Mouse (Mus musculus): ENCODE results near the gene Itga1. TPM values are rescaled to one million over a fixed set of nuclear protein-coding genes. Genes with fewer than 3 reads are reported as not detected.

Gene Itga1
- total and polyA plus RNA-seq, 2 experiments from 2014 or later: 4.1 to 4.6 TPM

DNA sequence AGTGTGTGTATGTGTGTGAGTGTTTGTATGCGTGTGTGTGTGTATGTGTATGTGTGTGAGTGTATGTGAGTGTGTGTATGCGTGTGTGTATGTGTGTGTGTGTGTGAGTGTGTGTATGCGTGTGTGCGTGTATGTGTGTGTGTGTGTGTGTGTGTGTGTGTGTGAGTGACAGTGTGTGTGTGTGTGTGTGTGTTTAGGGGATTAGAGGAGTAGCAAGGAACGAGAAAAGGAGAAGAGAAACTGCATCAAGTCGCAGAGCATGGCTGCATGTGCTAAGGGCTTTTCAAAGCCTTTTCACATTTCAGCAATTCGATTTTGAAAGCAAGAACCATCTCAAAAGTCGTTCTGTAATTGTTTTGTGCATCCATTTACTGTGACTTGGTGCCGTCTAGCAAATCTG lies 191.1 kb downstream of the Itga1 start:
- 69% methylated on average over 9 of the region's 9 CpGs for WGBS
- Histone ChIP-seq H3K4me3 (ENCODE audit: low read length) (no peak overlapping the region), H3K4me1 (ENCODE audit: insufficient read depth, low read length) (no peaks in the 10 kb centered on the region), H3K27me3 (ENCODE audit: insufficient read depth, low read length) (no peaks in the 10 kb centered on the region), H3K4me2 (ENCODE audit: low read depth, low read length) (no peak overlapping the region), H3K9ac (replicated peaks; ENCODE audit: low read length) (no peak overlapping the region), H3K9me3 (ENCODE audit: low read length) (no peaks in the 10 kb centered on the region), H3K36me3 (ENCODE audit: insufficient read depth, low read length) (no peaks in the 10 kb centered on the region), H3K27ac (no peak overlapping the region)
- ATAC-seq (no peak), DNase-seq (ENCODE audit: low spot score) (no peak)
- no peak for TF ChIP-seq CTCF (IDR thresholded peaks at IDR 0.05; ENCODE audit: low read depth)

- Histone ChIP-seq H3K9me3 (ENCODE audit: low read length) (no peaks in the 10 kb centered on the region), H3K4me2 (ENCODE audit: low read depth, low read length) (no peak overlapping the region), H3K9ac (replicated peaks; ENCODE audit: low read length) (no peak overlapping the region), H3K4me3 (ENCODE audit: low read length) (no peak overlapping the region), H3K4me1 (ENCODE audit: insufficient read depth, low read length) (no peaks in the 10 kb centered on the region), H3K27ac (no peak overlapping the region), H3K27me3 (ENCODE audit: insufficient read depth, low read length) (no peaks in the 10 kb centered on the region), H3K36me3 (ENCODE audit: insufficient read depth, low read length) (no peaks in the 10 kb centered on the region)
- WGBS: 81% methylated on average over 5 of the region's 5 CpGs
- ATAC-seq: no peak
- no peak for TF ChIP-seq CTCF (IDR thresholded peaks at IDR 0.05; ENCODE audit: low read depth)
- no peak for DNase-seq (ENCODE audit: low spot score)
These were observed 192.2 kb downstream of the Itga1 start for GRCm38 (mm10) chr13:114909514-114909913.

GRCm38 (mm10) chr13:114907876-114908275 lies 193.9 kb downstream of the Itga1 start:
- ATAC-seq: no peak

More at GRCm38 (mm10) chr13:114907876-114908275, 193.9 kb downstream of the Itga1 start:
- Histone ChIP-seq H3K9ac (replicated peaks; ENCODE audit: low read length) (no peak overlapping the region), H3K27ac (no peak overlapping the region), H3K4me1 (ENCODE audit: insufficient read depth, low read length) (no peaks in the 10 kb centered on the region), H3K4me2 (ENCODE audit: low read depth, low read length) (no peak overlapping the region), H3K9me3 (ENCODE audit: low read length) (no peaks in the 10 kb centered on the region), H3K27me3 (ENCODE audit: insufficient read depth, low read length) (no peaks in the 10 kb centered on the region), H3K36me3 (ENCODE audit: insufficient read depth, low read length) (no peaks in the 10 kb centered on the region), H3K4me3 (ENCODE audit: low read length) (no peak overlapping the region)
- 82% methylated on average over 4 of the region's 4 CpGs for WGBS
- no peak for TF ChIP-seq CTCF (IDR thresholded peaks at IDR 0.05; ENCODE audit: low read depth)
- DNase-seq (ENCODE audit: low spot score): no peak

Other genes starting within 250 kb of the Itga1 start
- 1.9 and 3.6 TPM in 2 replicates for gene Itga2, start 169.9 kb downstream of the Itga1 start, total RNA-seq (2014; rRNA removed)
- gene Itga2, start 169.9 kb downstream of the Itga1 start, polyA plus RNA-seq (2015; fragmentation: Nextera tagmentation; extraction: Ambion mirVana): 1.3 and 1.4 TPM in 2 replicates
- 9.8 and 16.0 TPM in 2 replicates for gene Pelo, start 11.8 kb downstream of the Itga1 start, total RNA-seq (2014; rRNA removed)
- gene Pelo, start 11.8 kb downstream of the Itga1 start, polyA plus RNA-seq (2015; fragmentation: Nextera tagmentation; extraction: Ambion mirVana): 7.4 and 7.8 TPM in 2 replicates
- 0.90 TPM in 1 of 2 replicates, not detected in the other for gene Gm49395, start within 50 bp of the Itga1 start, total RNA-seq (2014; rRNA removed)
- 2.9 and 4.2 TPM in 2 replicates for gene Gm49395, start within 50 bp of the Itga1 start, polyA plus RNA-seq (2015; fragmentation: Nextera tagmentation; extraction: Ambion mirVana)